Mouse (Mus musculus): ENCODE data around the gene Pdzph1. TPM values are rescaled to one million over a fixed set of nuclear protein-coding genes. Genes with fewer than 3 reads are reported as not detected.

Gene Pdzph1
- polyA plus RNA-seq (2012; rRNA removed; ENCODE audit: low replicate concordance): 0.49 TPM in 1 of 2 replicates, not detected in the other

DNA sequence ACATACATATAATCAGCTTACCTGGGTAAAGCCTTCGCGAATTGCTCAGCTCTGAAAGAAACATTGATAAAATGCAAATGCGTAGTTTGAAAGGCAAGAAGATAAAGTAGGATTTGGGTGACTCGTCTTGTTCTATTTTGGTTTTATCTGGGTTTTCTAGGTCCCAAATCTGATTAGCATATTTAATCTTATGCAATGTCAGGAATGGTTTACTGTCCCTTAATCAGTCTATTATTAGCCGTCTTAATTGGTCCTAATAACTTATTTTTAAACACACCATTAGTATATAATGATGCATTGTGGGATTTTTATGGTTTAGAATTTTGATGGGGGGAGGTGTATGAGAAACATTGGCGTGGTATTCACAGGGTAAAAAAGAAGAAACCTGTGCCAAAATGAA is at the start of gene Pdzph1:
TSS of gene Pdzph1 (minus strand) at position 101 of the 400 bp plus-strand sequence.

DNA sequence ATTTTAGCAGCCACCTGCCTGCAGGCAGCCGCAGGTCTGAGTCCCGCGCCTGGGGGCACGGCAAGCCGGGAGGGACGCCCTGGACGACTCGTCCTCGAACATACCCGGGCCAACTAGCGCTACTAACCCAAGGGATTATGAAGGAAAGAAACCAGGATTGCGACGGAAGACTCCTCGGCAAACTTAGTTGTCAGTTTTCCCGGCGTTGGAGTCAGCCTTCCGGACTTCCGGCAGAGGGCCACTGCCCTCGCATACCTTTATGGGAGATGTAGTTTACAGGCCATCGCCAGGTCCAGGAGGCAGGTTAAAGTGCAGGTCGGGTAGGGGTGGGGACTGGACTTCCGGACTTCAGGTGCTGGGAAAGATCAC is 21.9 kb upstream of the Pdzph1 start, which contains the start of gene Nudt12:
TSS of gene Nudt12 (minus strand) at position 282 of the 369 bp plus-strand sequence.

Other genes starting within 250 kb of the Pdzph1 start
- gene Nudt12, start 22.0 kb upstream of the Pdzph1 start, polyA plus RNA-seq (2012; rRNA removed; ENCODE audit: low replicate concordance): 2.6 and 10.7 TPM in 2 replicates